Mouse (Mus musculus): ENCODE data around the gene Tgm2.

DNA sequence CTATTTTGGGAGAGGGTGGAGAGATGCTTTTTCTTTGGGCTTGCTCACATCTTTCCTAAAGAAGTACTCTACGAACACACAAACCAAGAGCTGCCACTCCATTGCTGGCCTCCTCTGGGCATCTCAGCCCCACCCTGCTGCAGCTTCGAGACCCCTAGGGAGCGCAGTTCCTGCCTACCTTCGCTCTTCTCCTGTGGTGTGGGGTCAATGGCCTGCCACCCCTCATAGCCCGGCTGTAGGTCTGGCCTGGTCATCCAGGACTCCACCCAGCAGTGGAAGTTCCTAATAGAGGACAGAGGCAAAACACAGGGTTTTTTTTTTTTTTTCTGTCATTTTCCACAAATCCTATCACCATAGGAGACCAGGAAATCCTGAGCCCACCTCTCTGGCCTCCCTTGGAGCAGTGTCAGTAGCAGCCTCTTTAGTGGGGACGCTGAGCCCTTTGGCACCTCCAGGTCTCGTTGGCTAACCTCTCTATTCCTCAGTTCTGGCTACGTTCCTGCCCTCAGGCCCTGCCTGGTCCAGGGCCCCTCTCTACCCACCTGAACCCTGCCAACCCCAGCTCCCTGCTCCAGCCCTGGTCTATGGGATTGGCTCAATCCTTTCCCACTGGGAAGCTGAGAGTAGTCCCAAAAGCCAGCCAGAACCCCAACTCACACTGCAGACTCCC, 17.6 kb downstream of the Tgm2 start:
- TF ChIP-seq CTCF (IDR thresholded peaks at IDR 0.05; ENCODE audit: control insufficient read depth, insufficient read depth, low read length) (no peak), POLR2A (IDR thresholded peaks at IDR 0.05; ENCODE audit: borderline replicate concordance, control insufficient read depth, low read depth, low read length) (no peak)
